Mouse (Mus musculus) kidney, postnatal 10 days (tissue): ENCODE measurements at regions not wholly inside any gene's neighbourhood (a gene's known extent, or its start where the extent isn't known, plus 50 kb on each side); places are given as distances from the start of the nearest gene placed in this dataset.
A peak's percentile ranks its signal among the peaks of the same experiment; 100 is the strongest.

Experiments used
- DNase-seq: peaks from one replicate; pipeline ENCODE4 v3.0.0; 2021; ENCODE audit warnings: mixed read lengths

DNA sequence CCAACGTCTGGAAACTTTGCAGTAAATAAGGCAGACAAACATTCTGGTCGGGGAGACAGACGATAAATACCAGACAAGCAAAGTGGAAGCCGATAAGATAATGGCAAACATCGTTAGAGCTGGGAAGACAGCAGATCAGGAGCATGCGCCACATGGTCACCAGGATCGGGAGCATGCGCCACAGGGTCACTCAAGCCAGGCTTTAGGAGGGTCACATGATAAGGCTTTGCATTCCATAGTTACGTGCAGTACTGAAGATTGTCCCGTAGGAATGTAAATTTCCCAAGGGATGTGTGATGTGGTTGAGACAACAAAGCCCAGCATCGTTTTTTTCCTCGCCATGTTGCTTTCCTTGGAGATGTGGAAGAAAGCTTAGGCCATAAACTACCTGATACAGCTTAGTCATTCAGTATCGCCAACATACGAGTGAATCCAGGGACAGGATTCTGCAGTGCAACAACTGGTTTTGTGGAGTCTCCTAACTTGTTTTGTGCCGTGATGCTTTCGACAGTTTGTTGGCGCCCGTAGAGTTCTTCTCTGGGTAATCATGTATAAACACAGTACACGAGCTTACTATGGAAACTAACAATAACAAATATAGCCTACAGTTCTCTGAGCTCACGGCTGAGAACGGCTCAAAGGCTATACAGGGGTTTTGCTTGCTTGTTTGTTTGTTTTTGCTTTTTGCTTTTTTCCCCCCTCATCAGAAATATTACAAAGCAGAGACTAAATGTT, 133.9 kb downstream of the Ndfip2 start:
- DNase-seq, result no peak

DNA sequence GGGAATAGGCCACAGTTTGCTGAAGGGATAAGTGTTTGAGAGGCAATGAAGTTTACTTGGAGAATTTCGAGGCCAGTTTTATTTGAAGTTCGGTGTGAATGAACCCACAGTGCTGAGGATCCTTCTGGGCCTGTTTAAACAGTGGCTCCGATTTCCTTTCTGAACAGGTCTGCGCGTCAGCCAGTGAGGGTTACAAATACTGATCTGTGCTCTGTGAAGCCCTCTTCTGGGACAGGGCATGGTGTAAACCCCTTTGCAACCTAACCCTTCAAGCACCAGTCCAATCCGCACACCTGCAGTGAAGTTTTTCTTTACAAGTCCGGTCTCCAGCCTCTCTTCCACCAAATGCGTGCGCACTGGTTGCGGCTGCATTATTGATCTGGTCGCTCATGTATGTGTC, 133.1 kb downstream of the Ndfip2 start:
- DNase-seq, result no peak

DNA sequence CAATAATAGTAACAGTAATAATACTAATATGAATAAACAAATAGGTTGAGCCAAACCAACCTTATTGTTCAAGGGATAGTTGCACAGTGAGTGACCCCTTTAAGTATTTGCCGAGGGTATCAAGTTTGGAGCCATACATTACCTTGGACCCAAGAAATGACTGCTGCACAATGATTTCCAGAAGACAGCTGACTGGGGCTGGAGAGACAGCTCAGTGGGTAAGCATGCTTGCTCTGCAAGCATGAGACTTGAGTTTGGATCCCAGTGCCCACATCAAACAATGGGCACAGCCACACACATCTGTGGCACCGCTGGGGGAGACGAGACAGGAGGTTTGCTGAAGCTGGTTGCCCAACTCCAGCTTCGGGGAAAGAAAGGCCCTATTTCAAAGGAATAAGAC, 126.7 kb downstream of the Ndfip2 start:
- DNase-seq, result no peak

DNA sequence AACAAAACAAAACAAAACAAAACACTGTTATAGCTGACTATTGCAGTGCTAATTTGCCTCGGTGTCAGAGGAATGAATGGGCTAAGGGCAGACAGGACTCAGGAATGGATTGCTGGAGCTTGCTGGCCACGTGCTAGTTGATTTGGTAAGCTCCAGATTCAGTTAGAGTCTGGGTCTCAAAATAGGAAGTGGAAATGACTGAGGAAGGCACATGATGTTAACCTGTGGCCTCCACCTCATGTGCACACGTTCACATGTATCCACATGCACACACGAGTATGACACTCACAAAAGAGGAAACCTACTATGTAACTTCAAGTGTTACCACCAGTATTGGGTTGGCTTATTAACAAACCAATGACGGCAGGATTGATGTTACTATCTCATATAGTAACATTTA, 125.0 kb downstream of the Ndfip2 start:
- DNase-seq, result no peak

- DNase-seq, result no peak
Measured at GRCm38 (mm10) chr14:105380101-105380500, 121.7 kb downstream of the Ndfip2 start.

- DNase-seq, result no peak
Measured at GRCm38 (mm10) chr14:105377770-105378169, 119.4 kb downstream of the Ndfip2 start.

- DNase-seq, result no peak
Measured at GRCm38 (mm10) chr14:105377035-105377621, 118.8 kb downstream of the Ndfip2 start.

DNA sequence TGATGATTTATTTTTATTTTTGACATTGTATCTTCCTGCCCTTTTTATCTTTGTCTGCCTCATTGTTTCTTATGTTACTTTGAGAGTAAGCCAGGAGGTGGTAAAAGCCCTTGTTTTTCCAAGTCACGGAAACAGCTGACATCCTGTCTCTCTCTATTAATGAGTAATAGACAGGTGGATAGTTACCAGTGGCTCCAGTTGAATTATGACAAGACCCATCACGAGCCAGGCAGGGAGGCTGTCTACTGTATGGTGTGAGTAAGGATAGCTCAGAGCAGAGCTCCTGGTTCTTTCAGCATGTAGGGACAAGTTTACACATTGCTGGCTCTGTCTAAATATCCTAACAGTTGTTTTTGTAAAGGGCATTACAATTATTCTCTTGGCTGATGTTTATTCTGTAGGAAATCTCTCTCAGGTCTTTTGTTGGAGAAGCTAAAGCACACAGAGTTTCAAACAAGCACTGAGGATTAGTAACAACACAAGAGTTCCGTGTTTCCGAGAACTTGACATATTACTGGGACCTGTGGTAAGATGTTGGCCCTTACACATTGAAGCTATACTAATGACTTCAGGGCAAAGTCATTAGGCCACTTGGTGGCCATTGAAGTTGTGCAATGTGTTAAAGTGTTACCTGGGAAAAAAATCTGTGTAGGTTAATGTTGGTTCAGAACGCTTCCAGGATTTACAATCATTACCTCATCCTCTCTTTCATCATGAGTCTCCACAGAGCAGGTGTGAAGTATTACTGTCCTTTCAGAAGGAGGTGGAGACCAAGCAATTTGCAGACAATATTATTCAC, 111.5 kb downstream of the Ndfip2 start:
- DNase-seq, result peak; percentile 14

- DNase-seq, result peak; percentile 40
Measured at GRCm38 (mm10) chr14:105360530-105360929, 102.2 kb downstream of the Ndfip2 start.

GRCm38 (mm10) chr14:105359829-105360228, 101.5 kb downstream of the Ndfip2 start:
- no peak for DNase-seq
